Mouse (Mus musculus): ENCODE results near the gene C1galt1.

DNA sequence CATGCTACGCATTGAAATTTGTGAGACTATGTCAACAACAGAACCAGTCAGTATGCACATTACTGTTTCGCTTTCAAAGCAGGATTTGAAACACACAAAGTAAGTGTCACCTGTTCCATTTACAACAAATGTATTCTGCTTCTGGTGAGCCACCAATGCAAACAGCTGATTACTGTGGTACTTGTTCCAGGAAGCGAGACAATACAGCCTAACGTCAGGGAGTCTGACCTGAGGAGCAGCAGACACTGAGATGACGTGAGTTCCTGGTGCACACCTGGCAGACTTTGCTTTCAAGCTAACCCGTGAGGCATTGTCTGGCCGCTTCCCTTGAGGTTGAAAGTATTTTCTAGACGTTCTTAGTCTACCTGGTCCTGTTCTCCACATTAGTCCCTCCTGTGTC, 13.8 kb upstream of the C1galt1 start:
- TF ChIP-seq POLR2A (IDR thresholded peaks at IDR 0.05; ENCODE audit: low read depth, low read length) (no peak), CTCF (IDR thresholded peaks at IDR 0.05; ENCODE audit: borderline replicate concordance, insufficient read depth, low read length) (no peak)

Data from embryonic fibroblast, embryonic 13.5 days (primary cell).